Mouse (Mus musculus) layer of hippocampus, adult 6 months (tissue): ENCODE data around the gene Rnase1. TPM values are rescaled to one million over a fixed set of nuclear protein-coding genes. Genes with fewer than 3 reads are reported as not detected.

Source experiments
- long read RNA-seq, 2 experiments: library from polyadenylated mRNA; unstranded; transcript quantifications; one replicate each; pipeline ENCODE4 v2.0.0; 2019 to 2020
- polyA plus RNA-seq: library from polyadenylated mRNA; unstranded; fragments of <200 nt; fragmentation: Nextera tagmentation; gene quantifications from 2 replicates; pipeline ENCODE4 v1.2.3, GENCODE M21; 2021

Rnase1 gene
- polyA plus RNA-seq = 2.7 and 2.9 TPM in 2 replicates
- long read RNA-seq, experiment 1, transcript Rnase1-201 (2 exons, 992 nt) = major isoform, 5 of 5 reads
- long read RNA-seq, experiment 1, partial matches to known transcripts = 0 of 5 reads
- long read RNA-seq, experiment 1, other reads (novel, unspliced or antisense) = 0 of 5 reads
- long read RNA-seq, experiment 2 = 0 reads

GRCm38 (mm10) chr14:51146685-51147084, at the start of gene Rnase1:
TSS of gene Rnase1 (minus strand) at chr14:51146785.

DNA sequence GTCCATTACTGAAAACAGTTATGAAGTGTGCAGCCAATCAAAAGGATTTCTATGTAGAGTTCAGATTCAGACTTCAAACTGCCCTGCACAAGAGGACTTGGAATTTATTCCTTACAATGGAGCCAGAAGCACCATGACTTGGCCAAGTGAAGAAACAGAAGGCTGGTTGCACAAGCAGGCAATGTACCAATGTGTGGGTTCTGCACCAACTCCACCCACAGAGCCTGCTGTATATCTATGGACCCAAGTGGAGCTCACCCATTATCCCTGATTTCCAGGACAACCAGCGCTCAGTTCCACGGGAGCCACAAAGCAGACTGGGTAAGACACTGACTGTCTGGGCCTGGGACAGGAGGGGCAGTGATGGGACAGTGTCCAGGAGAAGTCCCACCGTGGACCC, 15.4 kb upstream of the Rnase1 start, which contains the start of gene Rnase2b:
Gene Rnase2b (plus strand): TSS at position 285 of the 400 bp plus-strand sequence.

DNA sequence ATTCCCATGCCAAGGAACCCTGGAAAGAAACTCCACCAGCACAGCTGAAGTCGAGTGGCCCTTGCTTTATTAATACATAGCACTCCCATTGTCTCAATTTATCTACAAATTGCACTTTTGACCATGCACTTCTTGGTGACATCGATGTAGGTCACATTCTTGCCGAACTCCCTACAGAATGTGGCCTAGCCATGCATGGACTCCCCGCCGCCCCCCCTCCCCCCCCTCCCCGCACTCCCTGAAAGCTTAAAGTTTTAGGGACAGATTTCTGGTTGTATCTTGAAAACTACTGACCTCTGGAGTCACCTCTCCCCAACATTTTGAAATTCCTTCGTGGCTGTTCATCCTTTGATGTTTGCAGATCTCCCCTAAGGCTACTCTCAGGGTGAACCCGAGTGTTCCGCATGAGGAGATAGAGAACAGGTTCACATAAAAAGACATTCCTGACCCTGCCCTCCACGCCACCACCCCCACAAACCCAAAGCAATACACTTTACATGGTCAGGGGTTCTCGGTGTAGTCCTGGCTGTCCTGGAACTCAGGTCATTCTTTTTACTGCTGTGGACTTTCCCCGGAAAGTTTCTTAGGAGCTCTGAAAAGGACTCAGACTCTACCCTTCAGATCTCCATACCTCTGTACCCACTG, 32.5 kb downstream of the Rnase1 start, which contains the start of gene Eddm3b:
Gene Eddm3b (plus strand): TSS at position 511 of the 645 bp plus-strand sequence.

Other genes with a start within 250 kb of the Rnase1 start
- 0.19 and 0.49 TPM in 2 replicates for gene Klhl33, start 249.3 kb downstream of the Rnase1 start, polyA plus RNA-seq
- 75.5 and 79.0 TPM in 2 replicates for gene Osgep, start 221.9 kb downstream of the Rnase1 start, polyA plus RNA-seq
- gene Apex1, start 221.8 kb downstream of the Rnase1 start, polyA plus RNA-seq = 86.9 and 97.4 TPM in 2 replicates
- gene Pip4p1, start 215.9 kb downstream of the Rnase1 start, polyA plus RNA-seq = 65.9 and 75.6 TPM in 2 replicates
- gene Pnp, start 215.7 kb downstream of the Rnase1 start, polyA plus RNA-seq = 9.8 and 10.9 TPM in 2 replicates
- gene Gm49342, start 202.3 kb downstream of the Rnase1 start, polyA plus RNA-seq = not detected in 2 replicates
- 1.2 and 2.4 TPM in 2 replicates for gene Pnp2, start 190.8 kb downstream of the Rnase1 start, polyA plus RNA-seq
- 0.11 and 0.23 TPM in 2 replicates for gene Rnase10, start 139.0 kb downstream of the Rnase1 start, polyA plus RNA-seq
- gene Rnase9, start 104.9 kb downstream of the Rnase1 start, polyA plus RNA-seq = not detected in 2 replicates
- gene Rnase11, start 96.6 kb downstream of the Rnase1 start, polyA plus RNA-seq = not detected in 2 replicates
- 0.23 TPM in 1 of 2 replicates, not detected in the other for gene Rnase12, start 89.1 kb downstream of the Rnase1 start, polyA plus RNA-seq
- not detected in 2 replicates for gene Olfr750, start 72.3 kb downstream of the Rnase1 start, polyA plus RNA-seq
- 17.8 and 18.4 TPM in 2 replicates for gene Rnase4, start 55.7 kb downstream of the Rnase1 start, polyA plus RNA-seq
- 4.1 and 4.4 TPM in 2 replicates for gene Ang, start 55.6 kb downstream of the Rnase1 start, polyA plus RNA-seq
- gene Eddm3b, start 32.4 kb downstream of the Rnase1 start, polyA plus RNA-seq = not detected in 2 replicates
- gene Rnase6, start 22.9 kb downstream of the Rnase1 start, polyA plus RNA-seq = 0.39 and 1.0 TPM in 2 replicates
- gene Rnase2b, start 15.5 kb upstream of the Rnase1 start, polyA plus RNA-seq = not detected in 2 replicates
- not detected in 2 replicates for gene Ang2, start 52.4 kb upstream of the Rnase1 start, polyA plus RNA-seq
- gene Ear14, start 56.6 kb upstream of the Rnase1 start, polyA plus RNA-seq = not detected in 2 replicates
- not detected in 2 replicates for gene Rnase2a, start 109.3 kb upstream of the Rnase1 start, polyA plus RNA-seq
- gene Gm7247, start 215.0 kb upstream of the Rnase1 start, polyA plus RNA-seq = not detected in 2 replicates